Comparison of ENCODE assay signal across 8 mouse cellular contexts in genomic region chr12:64964560-64964959, GRCm38 (mm10). TPM values are rescaled to one million over a fixed set of nuclear protein-coding genes. Genes with fewer than 3 reads are reported as not detected.
DNase-seq lines count a peak whose midpoint lies in the region; ATAC-seq and TF ChIP-seq lines count a peak whose summit lies in the region.

No protein-coding gene starts in this region.

- H3K4me3 ChIP-seq in erythroblast, embryonic 14.5 days (replicated peaks) = peak overlapping the region; percentile 99
- peak overlapping the region; percentile 94 for H3K4me3 ChIP-seq in testis, adult 2 months (ENCODE audit: control insufficient read depth, low read depth, low read length)
- peak overlapping the region; percentile 94 for H3K4me3 ChIP-seq in liver, embryonic 11.5 days (ENCODE audit: low read depth, low read length)

- H3K27me3 ChIP-seq in erythroblast, embryonic 14.5 days (ENCODE audit: control insufficient read depth) = no peaks in the 10 kb centered on the region
- no peaks in the 10 kb centered on the region for H3K27me3 ChIP-seq in testis, adult 2 months (ENCODE audit: control insufficient read depth, insufficient read depth, low read length)
- no peaks in the 10 kb centered on the region for H3K27me3 ChIP-seq in liver, embryonic 11.5 days (replicated peaks; ENCODE audit: control insufficient read depth, insufficient read depth, low read length)

- H3K4me2 ChIP-seq in liver, embryonic 11.5 days = peak overlapping the region; percentile 96

- peaks cover 43% of the 10 kb centered on the region for H3K4me1 ChIP-seq in erythroblast, embryonic 14.5 days (ENCODE audit: control insufficient read depth)
- H3K4me1 ChIP-seq in testis, adult 2 months (ENCODE audit: control insufficient read depth, insufficient read depth, low read length) = peaks cover 8% of the 10 kb centered on the region
- H3K4me1 ChIP-seq in liver, embryonic 11.5 days (replicated peaks; ENCODE audit: control insufficient read depth, insufficient read depth, low read length) = peaks cover 12% of the 10 kb centered on the region

- no peak for TF ChIP-seq CTCF in testis, adult 2 months (IDR thresholded peaks at IDR 0.05; ENCODE audit: control insufficient read depth, insufficient read depth, insufficient replicate concordance, low read depth, low read length)

- no peaks in the 10 kb centered on the region for H3K9me3 ChIP-seq in erythroblast, embryonic 14.5 days (ENCODE audit: control insufficient read depth, low read length)
- H3K9me3 ChIP-seq in liver, embryonic 11.5 days (ENCODE audit: control insufficient read depth, low read length) = no peaks in the 10 kb centered on the region

- H3K36me3 ChIP-seq in erythroblast, embryonic 14.5 days (ENCODE audit: control insufficient read depth) = no peaks in the 10 kb centered on the region
- H3K36me3 ChIP-seq in testis, adult 2 months (ENCODE audit: control insufficient read depth, insufficient read depth, low read length) = peaks cover 5% of the 10 kb centered on the region
- no peaks in the 10 kb centered on the region for H3K36me3 ChIP-seq in liver, embryonic 11.5 days (ENCODE audit: control insufficient read depth, insufficient read depth, low read length)

- TF ChIP-seq POLR2A in testis, adult 2 months (IDR thresholded peaks at IDR 0.05; ENCODE audit: control insufficient read depth, low read depth, low read length) = no peak

- DNase-seq in testis, postnatal 14 days (ENCODE audit: low spot score) = no peak
- no peak for DNase-seq in liver, embryonic 11.5 days (ENCODE audit: low spot score)
- DNase-seq in adrenal gland, adult 8-10 months = no peak
- DNase-seq in adipocyte (ENCODE audit: low spot score) = no peak
- DNase-seq in cerebellum, postnatal 4 days (ENCODE audit: low spot score in 2 of 2) = no peak

- 11% methylated on average over 4 of the region's 4 CpGs for WGBS in liver, embryonic 11.5 days

- H3K9ac ChIP-seq in liver, embryonic 11.5 days (ENCODE audit: low read depth, low read length) = peak overlapping the region; percentile 66

- peak overlapping the region; percentile 78 for H3K27ac ChIP-seq in testis, adult 2 months (ENCODE audit: control insufficient read depth, insufficient read depth, low read depth, low read length)
- H3K27ac ChIP-seq in liver, embryonic 11.5 days (ENCODE audit: low read depth, low read length) = no peak overlapping the region

- ATAC-seq in erythroblast, adult 5-6 weeks (replicated peaks; ENCODE audit: low FRiP score, poor library complexity, severe bottlenecking) = no peak
- no peak for ATAC-seq in liver, embryonic 11.5 days (replicated peaks; ENCODE audit: low FRiP score)

RNA-seq across cellular contexts. Expression of gene Klhl28, which starts 0.8 kb away (rescaled TPM):
- polyA plus RNA-seq in erythroblast, embryonic 14.5 days (2012) = 0.02 and 0.03 TPM in 2 replicates
- 2.5 and 12.7 TPM in 2 replicates for total RNA-seq in erythroblast, adult 5-6 weeks (2015; ENCODE audit: low replicate concordance)
- 6.7 and 8.9 TPM in 2 replicates for total RNA-seq in erythroblast, adult 5-6 weeks (2017; ENCODE audit: low replicate concordance)
- polyA plus RNA-seq in testis, adult 2 months (2012; rRNA removed) = 9.7 and 13.8 TPM in 2 replicates
- polyA plus RNA-seq in liver, embryonic 11.5 days (2014; fragmentation: Nextera tagmentation; extraction: Ambion mirVana) = 7.7 and 8.2 TPM in 2 replicates
- 10 to 100 TPM; 15.0 to 16.0 (median 15.6) TPM for total RNA-seq in adrenal gland, adult 8-10 months (2022)

RNA-seq across cellular contexts. Expression of gene Togaram1, which starts 1.0 kb away (rescaled TPM):
- polyA plus RNA-seq in erythroblast, embryonic 14.5 days (2012) = 0.03 and 0.05 TPM in 2 replicates
- 4.0 and 12.1 TPM in 2 replicates for total RNA-seq in erythroblast, adult 5-6 weeks (2015; ENCODE audit: low replicate concordance)
- 11.7 and 12.6 TPM in 2 replicates for total RNA-seq in erythroblast, adult 5-6 weeks (2017; ENCODE audit: low replicate concordance)
- polyA plus RNA-seq in testis, adult 2 months (2012; rRNA removed) = 18.8 and 20.3 TPM in 2 replicates
- polyA plus RNA-seq in liver, embryonic 11.5 days (2014; fragmentation: Nextera tagmentation; extraction: Ambion mirVana) = 23.9 and 24.7 TPM in 2 replicates
- 10 to 100 TPM; 39.3 to 46.5 (median 39.7) TPM for total RNA-seq in adrenal gland, adult 8-10 months (2022)

RNA-seq across cellular contexts. Expression of gene Gm527, which starts 46.9 kb away (rescaled TPM):
- polyA plus RNA-seq in erythroblast, embryonic 14.5 days (2012) = not detected in 2 replicates
- total RNA-seq in erythroblast, adult 5-6 weeks (2015; ENCODE audit: low replicate concordance) = not detected in 2 replicates
- total RNA-seq in erythroblast, adult 5-6 weeks (2017; ENCODE audit: low replicate concordance) = 0.26 TPM in 1 of 2 replicates, not detected in the other
- polyA plus RNA-seq in testis, adult 2 months (2012; rRNA removed) = 18.6 and 27.8 TPM in 2 replicates
- 0.81 and 0.97 TPM in 2 replicates for polyA plus RNA-seq in liver, embryonic 11.5 days (2014; fragmentation: Nextera tagmentation; extraction: Ambion mirVana)
- 1 to 10 TPM; 4.1 to 7.5 (median 5.7) TPM for total RNA-seq in adrenal gland, adult 8-10 months (2022)

Comparison
In these comparisons a context has a peak if more than half of its experiments do, and no peak if none do; other contexts are left out.
1. RNA of gene Togaram1, which starts 1.0 kb away (polyA plus RNA-seq): 23.9 to 24.7 TPM in liver, embryonic 11.5 days and 18.8 to 20.3 TPM in testis, adult 2 months; 0.03 to 0.05 TPM in erythroblast, embryonic 14.5 days; every median in the first group is over 10 times any median in the second.
2. Peak in every context shown above with its lines, with median percentiles within 50 percentile points of each other: H3K4me3 ChIP-seq.